Mouse (Mus musculus) limb, embryonic 14.5 days (tissue): ENCODE results near the gene Gtf2h4. TPM values are rescaled to one million over a fixed set of nuclear protein-coding genes. Genes with fewer than 3 reads are reported as not detected.
A peak's percentile ranks its signal among the peaks of the same experiment; 100 is the strongest.

Experiments
- ATAC-seq: fragments of 200-750 bp; cut with Nextera tagmentation; 2 replicates; pipeline ENCODE4 v1.8.0; 2017; ENCODE audit warnings: low read depth, moderate number of reproducible peaks, moderate TSS enrichment; ENCODE audit not compliant: low FRiP score
- DNase-seq: peaks from one replicate; pipeline ENCODE4 v3.0.0-alpha.2; 2015; ENCODE audit warnings: low spot score
- H3K27ac ChIP-seq: fragments of 300-500 bp; sonication (generic); replicated peaks from 2 replicates; pipeline ENCODE4 v1.5.1; 2014; ENCODE audit warnings: low read depth, mild to moderate bottlenecking, low read length, moderate library complexity, mixed read lengths
- H3K27me3 ChIP-seq: fragments of 300-500 bp; sonication (generic); 2 replicates; pipeline ENCODE4 v1.6.1; 2014; ENCODE audit warnings: low read length, mixed read lengths; ENCODE audit not compliant: control insufficient read depth, insufficient read depth
- H3K36me3 ChIP-seq: fragments of 300-500 bp; sonication (generic); 2 replicates; pipeline ENCODE4 v1.6.1; 2014; ENCODE audit warnings: mild to moderate bottlenecking, low read length, moderate library complexity, mixed read lengths; ENCODE audit not compliant: control insufficient read depth, insufficient read depth
- H3K4me1 ChIP-seq: fragments of 300-500 bp; sonication (generic); 2 replicates; pipeline ENCODE4 v1.6.1; 2014; ENCODE audit warnings: antibody characterized with exemption, low read length, mixed read lengths; ENCODE audit not compliant: control insufficient read depth, insufficient read depth
- H3K4me2 ChIP-seq: fragments of 300-500 bp; sonication (generic); replicated peaks from 2 replicates; pipeline ENCODE4 v1.6.1; 2014; ENCODE audit warnings: low read depth, mild to moderate bottlenecking, low read length, moderate library complexity; ENCODE audit not compliant: severe bottlenecking
- H3K4me3 ChIP-seq: fragments of 300-500 bp; sonication (generic); replicated peaks from 2 replicates; pipeline ENCODE4 v1.5.1; 2014; ENCODE audit warnings: low read length
- H3K9ac ChIP-seq: fragments of 300-500 bp; sonication (generic); 2 replicates; pipeline ENCODE4 v1.6.1; 2014; ENCODE audit warnings: mild to moderate bottlenecking, low read depth, low read length, moderate library complexity; ENCODE audit not compliant: severe bottlenecking
- H3K9me3 ChIP-seq: fragments of 300-500 bp; sonication (generic); 2 replicates; pipeline ENCODE4 v1.6.1; 2016; ENCODE audit warnings: low read length; ENCODE audit not compliant: control insufficient read depth
- POLR2A ChIP-seq: fragments of 200-500 bp; IDR thresholded peaks from 2 replicates; pipeline ENCODE4 v1.8.0; 2012; ENCODE audit warnings: inconsistent platforms, mild to moderate bottlenecking, moderate library complexity, borderline replicate concordance; ENCODE audit not compliant: insufficient read depth, insufficient read length; ENCODE audit errors: extremely low read depth
- WGBS: fragments of 180-500 bp; shearing (Covaris S2); extraction: QIAGEN DNeasy Blood & Tissue Kit; methylation state at CpG from one replicate; pipeline ENCODE4 v1.1.7; 2014; 5-methylcytosine and 5-hydroxymethylcytosine counted together
- polyA plus RNA-seq, 2 experiments: library from polyadenylated mRNA; depleted of rRNA in 1 of 2; stranded (reverse) in 1 of 2; unstranded in 1 of 2; fragments of >200 nt; fragmentation: Nextera tagmentation in 1 of 2; extraction: Ambion mirVana in 1 of 2; gene quantifications; 2 replicates each; pipeline versions ENCODE4 v1.2.1 to v1.2.3; 2012 to 2014

Gtf2h4 gene
- polyA plus RNA-seq, 2 experiments: 40.7 to 43.0 TPM

DNA sequence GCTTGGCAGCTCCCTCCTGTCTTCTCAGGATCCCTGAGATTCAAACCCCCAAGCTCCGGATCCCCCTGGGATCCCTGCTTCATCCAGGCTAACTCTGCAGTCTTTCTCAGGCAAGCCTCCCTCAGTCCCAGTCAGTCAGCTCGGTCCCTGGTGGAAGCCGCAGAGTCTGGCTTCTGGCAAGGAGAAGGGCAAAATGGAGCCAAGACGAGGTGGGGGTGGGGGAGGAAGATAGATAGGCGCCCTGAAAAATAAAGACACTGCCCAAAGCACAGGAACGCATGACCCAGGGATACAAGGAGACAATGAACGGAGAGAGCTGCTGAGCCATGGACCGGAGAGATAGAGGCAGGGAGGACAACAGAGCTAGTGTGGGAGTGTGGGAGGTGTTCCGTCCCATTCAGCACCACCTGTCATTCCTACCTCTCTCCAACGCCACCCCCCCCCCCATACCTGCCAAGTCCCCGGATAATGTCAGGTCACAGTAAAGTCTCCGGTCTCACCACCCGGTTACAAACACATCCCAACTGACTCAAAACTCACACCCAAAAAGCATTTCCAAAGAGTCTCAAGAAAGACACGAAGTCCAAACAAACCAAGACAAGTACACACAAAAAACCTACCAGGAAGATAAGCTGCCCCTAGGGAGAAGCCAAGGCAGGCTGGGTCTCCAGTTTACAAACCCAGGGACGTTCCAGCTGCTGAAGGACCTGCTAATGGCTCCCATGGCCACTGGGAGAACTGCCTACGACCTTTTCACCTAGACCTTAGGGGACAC is 27.9 kb upstream of the Gtf2h4 start:
- Histone ChIP-seq H3K4me2 (peak overlapping the region; percentile 83), H3K9me3 (no peaks in the 10 kb centered on the region), H3K27me3 (no peaks in the 10 kb centered on the region; the same call in 1 of the 2 replicates), H3K9ac (peak overlapping the region; percentile 73), H3K27ac (peak overlapping the region; percentile 90), H3K36me3 (no peaks in the 10 kb centered on the region), H3K4me3 (peak overlapping the region; percentile 68), H3K4me1 (peaks cover 49% of the 10 kb centered on the region)
- TF ChIP-seq POLR2A: no peak
- ATAC-seq (no peak), DNase-seq (no peak)
- 6% methylated on average over 16 of the region's 16 CpGs for WGBS

DNA sequence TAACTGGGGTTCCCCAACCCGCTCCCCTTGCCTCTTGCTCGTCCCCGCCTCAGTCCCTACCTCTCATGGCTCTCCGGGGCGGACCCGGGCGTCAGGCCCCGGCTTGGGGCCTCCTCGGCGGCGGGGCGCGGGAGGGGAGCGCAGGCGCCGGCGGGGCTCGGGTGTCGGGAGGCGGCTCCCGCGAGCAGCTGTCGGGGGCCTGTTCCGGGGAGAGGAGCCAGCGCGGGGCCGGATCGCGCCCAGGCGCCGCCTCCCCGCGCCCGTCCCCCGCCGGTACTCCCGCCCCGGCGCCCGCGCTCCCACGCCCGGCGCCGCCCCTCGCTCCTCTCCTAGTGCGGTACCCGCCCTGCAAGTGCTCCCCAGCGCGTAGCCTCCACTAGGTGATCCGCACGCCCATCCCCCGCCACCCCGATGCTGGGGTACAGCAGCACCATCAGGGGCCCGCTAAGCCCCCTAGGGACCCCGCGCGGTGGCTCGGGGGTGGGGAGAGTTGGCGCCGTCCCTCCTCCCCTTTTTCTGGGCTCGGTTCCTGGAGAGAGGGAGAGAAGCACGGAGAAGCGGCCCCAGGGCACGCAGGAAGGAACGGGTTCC is 26.9 kb upstream of the Gtf2h4 start:
- peak; percentile 62 for ATAC-seq
- H3K27me3 ChIP-seq: no peaks in the 10 kb centered on the region; the same call in 1 of the 2 replicates
- H3K9ac ChIP-seq: peak overlapping the region; percentile 73
- peak overlapping the region; percentile 68 for H3K4me3 ChIP-seq
- 0 out of 2 replicates have a peak, but pooled peaks cover 1% of the 10 kb centered on the region for H3K9me3 ChIP-seq
- under 1% methylated on average over 28 of the region's 66 CpGs for WGBS
- H3K4me1 ChIP-seq: peaks cover 49% of the 10 kb centered on the region
- H3K4me2 ChIP-seq: peak overlapping the region; percentile 83
- peak; percentile 87 for DNase-seq
- 0 out of 2 replicates have a peak, but pooled peaks have one; percentile 1 for TF ChIP-seq POLR2A
- peak overlapping the region; percentile 90 for H3K27ac ChIP-seq
- peaks cover 2% of the 10 kb centered on the region; the same call in 1 of the 2 replicates for H3K36me3 ChIP-seq

DNA sequence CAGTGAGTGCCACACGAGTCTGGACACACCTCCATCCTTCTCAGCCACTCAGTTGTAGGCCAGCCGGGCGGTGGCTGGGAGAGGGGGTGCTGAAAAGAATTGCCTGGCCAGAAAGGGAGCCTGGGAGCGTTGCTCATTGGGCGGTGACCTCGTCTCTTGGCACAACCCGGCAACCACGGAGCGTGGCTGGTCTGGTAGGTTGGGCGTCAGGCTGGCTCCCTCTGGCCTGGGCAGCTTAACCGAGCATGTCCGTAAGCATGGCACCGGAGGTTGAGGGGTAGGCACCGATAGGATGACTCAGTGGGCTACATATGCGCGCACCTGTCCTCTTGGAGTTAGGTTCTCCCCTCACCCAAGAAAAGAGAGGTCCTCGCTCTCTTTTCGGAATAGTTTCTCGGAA is 26.4 kb upstream of the Gtf2h4 start:
- Histone ChIP-seq H3K9me3 (0 out of 2 replicates have a peak, but pooled peaks cover 4% of the 10 kb centered on the region), H3K27me3 (no peaks in the 10 kb centered on the region; the same call in 1 of the 2 replicates), H3K9ac (peak overlapping the region; percentile 73), H3K4me1 (peaks cover 49% of the 10 kb centered on the region), H3K36me3 (peaks cover 8% of the 10 kb centered on the region; the same call in 1 of the 2 replicates), H3K4me3 (peak overlapping the region; percentile 68), H3K27ac (peak overlapping the region; percentile 90), H3K4me2 (peak overlapping the region; percentile 83)
- WGBS: 4% methylated on average over 19 of the region's 19 CpGs
- DNase-seq: peak; percentile 38
- TF ChIP-seq POLR2A: no peak
- ATAC-seq: no peak

DNA sequence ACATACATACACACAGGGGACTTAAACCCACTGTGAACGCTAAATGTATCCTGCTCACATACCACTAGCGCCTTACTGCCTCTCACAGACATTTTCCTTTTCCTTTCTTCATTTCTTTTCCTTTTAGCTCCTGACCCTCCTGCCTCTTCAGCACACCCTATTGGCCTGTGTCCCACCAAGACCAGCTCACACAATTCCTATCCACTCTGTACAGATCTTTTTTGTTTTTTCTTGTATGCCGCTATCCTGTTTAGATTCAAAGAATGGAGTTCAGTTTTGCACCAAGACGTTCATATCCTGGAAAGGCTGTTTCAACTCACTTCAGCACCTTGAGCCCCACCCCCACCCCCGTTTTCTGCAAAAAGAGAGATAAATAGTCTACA is 25.0 kb upstream of the Gtf2h4 start:
- no peak overlapping the region; the same call in 1 of the 2 replicates for H3K9ac ChIP-seq
- no peaks in the 10 kb centered on the region; the same call in 1 of the 2 replicates for H3K27me3 ChIP-seq
- no peak for DNase-seq
- H3K27ac ChIP-seq: peak overlapping the region; percentile 21; the same call in 1 of the 2 replicates
- peaks cover 39% of the 10 kb centered on the region for H3K4me1 ChIP-seq
- peak overlapping the region; percentile 28 for H3K4me3 ChIP-seq
- ATAC-seq: no peak
- 0 out of 2 replicates have a peak, but pooled peaks cover 4% of the 10 kb centered on the region for H3K9me3 ChIP-seq
- peaks cover 11% of the 10 kb centered on the region; the same call in 1 of the 2 replicates for H3K36me3 ChIP-seq
- TF ChIP-seq POLR2A: no peak
- 40% methylated on average over 5 of the region's 5 CpGs for WGBS
- peak overlapping the region; percentile 43 for H3K4me2 ChIP-seq
